Mouse (Mus musculus) MEL (cell line): ENCODE data around the gene Kcnip2.
A peak's percentile ranks its signal among the peaks of the same experiment; 100 is the strongest.

Source experiments
- CHD2 ChIP-seq: IDR thresholded peaks from 2 replicates; pipeline ENCODE4 v1.6.1; 2011; ENCODE audit warnings: low read length, improper control_type of control experiment
- CTCF ChIP-seq, 3 experiments: IDR thresholded peaks in 2 of 3; conservative IDR thresholded peaks in 1 of 3; 2 replicates each; pipeline ENCODE4 v1.5.1; 2011 to 2012; ENCODE audit warnings: low read length in 3 of 3, low read depth in 2 of 3, mild to moderate bottlenecking in 2 of 3, improper control_type of control experiment in 1 of 3, inconsistent platforms in 1 of 3, mixed read lengths in 1 of 3, moderate library complexity in 1 of 3; ENCODE audit not compliant: control insufficient read depth in 1 of 3, insufficient read depth in 1 of 3, poor library complexity in 1 of 3, severe bottlenecking in 1 of 3
- E2F4 ChIP-seq: IDR thresholded peaks from 2 replicates; pipeline ENCODE4 v1.6.1; 2011; ENCODE audit warnings: low read depth, low read length, improper control_type of control experiment, borderline replicate concordance
- ETS1 ChIP-seq: IDR thresholded peaks from 2 replicates; pipeline ENCODE4 v1.6.1; 2012; ENCODE audit warnings: low read depth, mild to moderate bottlenecking, inconsistent platforms, low read length, improper control_type of control experiment, moderate library complexity
- KAT2A ChIP-seq: conservative IDR thresholded peaks from 2 replicates; pipeline ENCODE4 v1.6.1; 2012; ENCODE audit warnings: low read depth, low read length, improper control_type of control experiment, inconsistent platforms
- MAZ ChIP-seq: IDR thresholded peaks from 2 replicates; pipeline ENCODE4 v1.6.1; 2012; ENCODE audit warnings: low read depth, mild to moderate bottlenecking, inconsistent platforms, low read length, improper control_type of control experiment
- NELFE ChIP-seq: IDR thresholded peaks from 2 replicates; pipeline ENCODE4 v1.6.1; 2011; ENCODE audit warnings: low read depth, low read length, improper control_type of control experiment
- POLR2A ChIP-seq, 2 experiments: IDR thresholded peaks; 2 replicates each; pipeline ENCODE4 v1.6.1; 2011 to 2012; ENCODE audit warnings: low read length in 2 of 2, mild to moderate bottlenecking in 2 of 2, control low read depth in 1 of 2, improper control_type of control experiment in 1 of 2, low read depth in 1 of 2, moderate library complexity in 1 of 2; ENCODE audit not compliant: control insufficient read depth in 1 of 2, insufficient read depth in 1 of 2, poor library complexity in 1 of 2
- RCOR1 ChIP-seq: IDR thresholded peaks from 2 replicates; pipeline ENCODE4 v1.6.1; 2012; ENCODE audit warnings: low read depth, mild to moderate bottlenecking, inconsistent platforms, low read length, improper control_type of control experiment
- USF1 ChIP-seq: IDR thresholded peaks from 2 replicates; pipeline ENCODE4 v1.6.1; 2014; ENCODE audit warnings: low read depth, mild to moderate bottlenecking, inconsistent platforms, low read length, improper control_type of control experiment, moderate library complexity
- USF2 ChIP-seq, 2 experiments: IDR thresholded peaks; 2 replicates each; pipeline ENCODE4 v1.6.1; 2011 to 2012; ENCODE audit warnings: improper control_type of control experiment in 2 of 2, low read length in 2 of 2, borderline replicate concordance in 1 of 2, inconsistent platforms in 1 of 2, low read depth in 1 of 2, mild to moderate bottlenecking in 1 of 2; ENCODE audit not compliant: insufficient read depth in 1 of 2

- TF ChIP-seq USF1 (no peak), USF2 (IDR thresholded peaks at IDR 0.05; ENCODE audit: borderline replicate concordance in 1 of 2, insufficient read depth in 1 of 2, low read depth in 1 of 2, low read length in 2 of 2) (no peak), MAZ (no peak), POLR2A (IDR thresholded peaks at IDR 0.05; ENCODE audit: control insufficient read depth in 1 of 2, insufficient read depth in 1 of 2, low read depth in 1 of 2, low read length in 2 of 2, poor library complexity in 1 of 2) (no peak), CTCF (IDR thresholded peaks at IDR 0.05 in 2 of 3, conservative IDR thresholded peaks at IDR 0.05 in 1 of 3; ENCODE audit: control insufficient read depth in 1 of 3, insufficient read depth in 1 of 3, low read depth in 2 of 3, low read length in 3 of 3, poor library complexity in 1 of 3, severe bottlenecking in 1 of 3) (peak in 2 of 3 experiments; percentile 41 to 48; a peak in 4 of 6 replicates), KAT2A (no peak), CHD2 (no peak), ETS1 (no peak), RCOR1 (no peak), NELFE (no peak), E2F4 (no peak)
Observed at GRCm38 (mm10) chr19:45827736-45828135, 11.9 kb upstream of the Kcnip2 start.
